Comparison of ENCODE assay signal across 27 mouse cellular contexts in the genomic region with DNA sequence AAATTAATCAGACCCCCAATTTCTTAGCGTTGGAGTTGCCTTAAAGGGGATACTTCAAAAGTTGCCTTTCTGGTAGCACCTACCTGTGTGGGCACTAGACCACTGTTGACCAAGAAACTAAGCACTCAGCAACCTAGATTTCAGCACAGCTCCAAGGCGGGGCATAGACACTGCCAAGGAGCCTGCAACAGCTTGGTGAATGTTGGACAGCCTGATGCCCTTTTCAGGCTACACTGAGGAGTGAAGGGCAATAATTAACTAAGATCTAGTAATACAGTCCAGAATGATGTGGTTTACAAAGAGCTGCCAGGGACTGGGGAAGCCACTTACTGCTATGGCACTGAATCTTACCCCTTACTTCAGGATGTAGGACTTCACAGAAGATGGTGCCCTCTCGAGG.
DNase-seq lines count a peak whose midpoint lies in the region; ATAC-seq lines count a peak whose summit lies in the region.
"Had no signal": no experiment of that assay in that cellular context is flagged by ENCODE, and none has a peak within 500 bp of the region (broad histone marks: within the 10 kb centered on the region; RNA-seq: fewer than 3 reads in every experiment).

No protein-coding gene starts in this region.

- ATAC-seq in CD4-positive, CD25-positive, alpha-beta regulatory T cell, adult 4 months = no peak
- ATAC-seq in kidney, embryonic 15.5 days (replicated peaks; ENCODE audit: low FRiP score) = 0 out of 2 replicates have a peak, but pooled peaks have one; percentile 49
- ATAC-seq: forebrain, embryonic 13.5 days; intestine, embryonic 16.5 days; midbrain, embryonic 15.5 days had no signal

- H3K9me3 ChIP-seq in kidney, embryonic 15.5 days (replicated peaks) = no peaks in the 10 kb centered on the region
- H3K9me3 ChIP-seq: heart, embryonic 15.5 days; hindbrain, embryonic 12.5 days; midbrain, embryonic 10.5 days; midbrain, embryonic 15.5 days; neural tube, embryonic 15.5 days had no signal

- H3K27me3 ChIP-seq in kidney, embryonic 15.5 days = no peaks in the 10 kb centered on the region
- H3K27me3 ChIP-seq: forebrain, embryonic 13.5 days; heart, embryonic 15.5 days; hindbrain, embryonic 12.5 days; midbrain, embryonic 15.5 days; neural tube, embryonic 15.5 days had no signal

- WGBS in kidney, embryonic 15.5 days = 83% methylated on average over 3 of the region's 3 CpGs

- H3K36me3 ChIP-seq in kidney, embryonic 15.5 days = no peaks in the 10 kb centered on the region
- H3K36me3 ChIP-seq: heart, embryonic 15.5 days; hindbrain, embryonic 12.5 days; midbrain, embryonic 10.5 days; midbrain, embryonic 15.5 days; neural tube, embryonic 15.5 days had no signal

- H3K9ac ChIP-seq in kidney, embryonic 15.5 days = no peak overlapping the region
- H3K9ac ChIP-seq: forebrain, embryonic 13.5 days; heart, embryonic 15.5 days; hindbrain, embryonic 12.5 days; liver, embryonic 14.5 days; midbrain, embryonic 15.5 days; neural tube, embryonic 15.5 days had no signal

- no peak overlapping the region for H3K27ac ChIP-seq in kidney, embryonic 15.5 days
- H3K27ac ChIP-seq: forebrain, embryonic 13.5 days; heart, embryonic 15.5 days; hindbrain, embryonic 12.5 days; layer of hippocampus, adult 2 months; liver, embryonic 14.5 days; midbrain, embryonic 10.5 days; midbrain, embryonic 15.5 days; neural tube, embryonic 15.5 days had no signal

- peak; percentile 5 for DNase-seq in CD4-positive, CD25-positive, alpha-beta regulatory T cell, adult 2 months (ENCODE audit: low read depth, low spot score)
- DNase-seq in 416B (ENCODE audit: low read depth) = peak; percentile 36
- peak; percentile 30 to 55 for DNase-seq in kidney, postnatal 25 days
- DNase-seq in spleen, adult 12 weeks (ENCODE audit: low spot score) = no peak
- DNase-seq in layer of hippocampus, adult 18-20 months (ENCODE audit: low spot score in 2 of 2) = no peak
- DNase-seq: adrenal gland, postnatal 14 days; cerebellum, adult 11 months; cerebellum, adult 9-10 months; cerebellum, postnatal 36 days; gastrocnemius, postnatal 36 days; layer of hippocampus, postnatal 36 days; left cerebral cortex, postnatal 4 days; lung, adult 2 months; right cerebral cortex, postnatal 25 days; spleen, adult 18-20 months; thymus, postnatal 14 days had no signal

- no peaks in the 10 kb centered on the region for H3K4me1 ChIP-seq in kidney, embryonic 15.5 days
- H3K4me1 ChIP-seq: heart, embryonic 15.5 days; hindbrain, embryonic 12.5 days had no signal

- no peak overlapping the region for H3K4me3 ChIP-seq in kidney, embryonic 15.5 days (replicated peaks)
- H3K4me3 ChIP-seq: forebrain, embryonic 13.5 days; heart, embryonic 15.5 days; hindbrain, embryonic 12.5 days; layer of hippocampus, adult 2 months; midbrain, embryonic 10.5 days; midbrain, embryonic 15.5 days; neural tube, embryonic 15.5 days had no signal

- H3K4me2 ChIP-seq in kidney, embryonic 15.5 days = no peak overlapping the region
- H3K4me2 ChIP-seq: forebrain, embryonic 13.5 days; heart, embryonic 15.5 days; hindbrain, embryonic 12.5 days; midbrain, embryonic 15.5 days; neural tube, embryonic 15.5 days had no signal

Comparison
In these comparisons a context has a peak if more than half of its experiments do, and no peak if none do; other contexts are left out.
1. DNase-seq: peak in CD4-positive, CD25-positive, alpha-beta regulatory T cell, adult 2 months (single experiment), 416B (single experiment) and kidney, postnatal 25 days (2 of 2); none in spleen, adult 12 weeks (single experiment) and layer of hippocampus, adult 18-20 months (0 of 2).